Mouse (Mus musculus) forebrain, embryonic 11.5 days (tissue): ENCODE measurements around the gene Kcnk2. TPM values are rescaled to one million over a fixed set of nuclear protein-coding genes. Genes with fewer than 3 reads are reported as not detected.
A peak's percentile ranks its signal among the peaks of the same experiment; 100 is the strongest.

ENCODE experiments used
- ATAC-seq: fragments of 200-750 bp; cut with Nextera tagmentation; replicated peaks from 2 replicates; pipeline ENCODE4 v1.8.0; 2017; ENCODE audit warnings: moderate TSS enrichment; ENCODE audit not compliant: low FRiP score
- DNase-seq: peaks from one replicate; pipeline ENCODE4 v3.0.0-alpha.2; 2017; ENCODE audit warnings: low spot score
- H3K27ac ChIP-seq: fragments of 300-500 bp; sonication (generic); 2 replicates; pipeline ENCODE4 v1.5.1; 2014; ENCODE audit warnings: low read depth, low read length
- H3K27me3 ChIP-seq: fragments of 300-500 bp; sonication (generic); 2 replicates; pipeline ENCODE4 v1.6.1; 2014; ENCODE audit warnings: mild to moderate bottlenecking, low read length, mixed read lengths; ENCODE audit not compliant: control insufficient read depth, insufficient read depth
- H3K36me3 ChIP-seq: fragments of 300-500 bp; sonication (generic); 2 replicates; pipeline ENCODE4 v1.6.1; 2014; ENCODE audit warnings: mild to moderate bottlenecking, low read length, moderate library complexity, mixed read lengths; ENCODE audit not compliant: control insufficient read depth, insufficient read depth
- H3K4me1 ChIP-seq: fragments of 300-500 bp; sonication (generic); replicated peaks from 2 replicates; pipeline ENCODE4 v1.6.1; 2014; ENCODE audit warnings: low read length, mixed read lengths; ENCODE audit not compliant: control insufficient read depth, insufficient read depth
- H3K4me2 ChIP-seq: fragments of 300-500 bp; sonication (generic); 2 replicates; pipeline ENCODE4 v1.6.1; 2014; ENCODE audit warnings: low read depth, mild to moderate bottlenecking, low read length, moderate library complexity, mixed read lengths; ENCODE audit not compliant: severe bottlenecking
- H3K4me3 ChIP-seq: fragments of 300-500 bp; sonication (generic); 2 replicates; pipeline ENCODE4 v1.5.1; 2014; ENCODE audit warnings: low read depth, low read length
- H3K9ac ChIP-seq: fragments of 300-500 bp; sonication (generic); 2 replicates; pipeline ENCODE4 v1.6.1; 2014; ENCODE audit warnings: low read length
- H3K9me3 ChIP-seq: fragments of 300-500 bp; sonication (generic); 2 replicates; pipeline ENCODE4 v1.6.1; 2016; ENCODE audit warnings: low read length, mixed read lengths; ENCODE audit not compliant: control insufficient read depth
- WGBS: fragments of 180-500 bp; shearing (Covaris S2); extraction: QIAGEN DNeasy Blood & Tissue Kit; methylation state at CpG from one replicate; pipeline ENCODE4 v1.1.7; 2014; 5-methylcytosine and 5-hydroxymethylcytosine counted together
- polyA plus RNA-seq: library from polyadenylated mRNA; unstranded; fragments of >200 nt; fragmentation: Nextera tagmentation; extraction: Ambion mirVana; gene quantifications from 2 replicates; pipeline ENCODE4 v1.2.1, GENCODE M21; 2014

The Kcnk2 gene
- polyA plus RNA-seq, 1 experiment from 2014 or later: 6.5 TPM

GRCm38 (mm10) chr1:189185206-189185750 lies 216.8 kb downstream of the Kcnk2 start:
- H3K27ac ChIP-seq: peak overlapping the region; percentile 14; the same call in 1 of the 2 replicates
- no peak overlapping the region for H3K9ac ChIP-seq
- 0 out of 2 replicates have a peak, but pooled peaks have one; percentile 31 for ATAC-seq
- no peaks in the 10 kb centered on the region for H3K9me3 ChIP-seq
- 33% methylated on average over 7 of the region's 7 CpGs for WGBS
- no peaks in the 10 kb centered on the region for H3K27me3 ChIP-seq
- peaks cover 4% of the 10 kb centered on the region; the same call in 1 of the 2 replicates for H3K4me1 ChIP-seq
- H3K4me3 ChIP-seq: no peak overlapping the region
- H3K4me2 ChIP-seq: no peak overlapping the region
- DNase-seq: no peak
- H3K36me3 ChIP-seq: no peaks in the 10 kb centered on the region

GRCm38 (mm10) chr1:189177746-189178145 lies 224.3 kb downstream of the Kcnk2 start:
- H3K4me3 ChIP-seq: no peak overlapping the region
- no peak for DNase-seq
- no peak overlapping the region for H3K27ac ChIP-seq
- no peaks in the 10 kb centered on the region for H3K4me1 ChIP-seq
- H3K9ac ChIP-seq: no peak overlapping the region
- no peak for ATAC-seq
- H3K27me3 ChIP-seq: no peaks in the 10 kb centered on the region
- no peak overlapping the region for H3K4me2 ChIP-seq
- 90% methylated on average over 1 of the region's 1 CpGs for WGBS
- no peaks in the 10 kb centered on the region for H3K9me3 ChIP-seq
- H3K36me3 ChIP-seq: no peaks in the 10 kb centered on the region

- H3K36me3 ChIP-seq: no peaks in the 10 kb centered on the region
- H3K4me2 ChIP-seq: no peak overlapping the region
- DNase-seq: no peak
- ATAC-seq: no peak
- no peaks in the 10 kb centered on the region for H3K9me3 ChIP-seq
- H3K27ac ChIP-seq: no peak overlapping the region
- no peaks in the 10 kb centered on the region for H3K27me3 ChIP-seq
- H3K4me3 ChIP-seq: no peak overlapping the region
- 83% methylated on average over 8 of the region's 8 CpGs for WGBS
- no peaks in the 10 kb centered on the region for H3K4me1 ChIP-seq
- H3K9ac ChIP-seq: no peak overlapping the region
Observed at GRCm38 (mm10) chr1:189173479-189173878, 228.6 kb downstream of the Kcnk2 start.

GRCm38 (mm10) chr1:189171138-189171537 lies 230.9 kb downstream of the Kcnk2 start:
- no peaks in the 10 kb centered on the region for H3K27me3 ChIP-seq
- no peaks in the 10 kb centered on the region for H3K9me3 ChIP-seq
- H3K4me3 ChIP-seq: no peak overlapping the region
- H3K27ac ChIP-seq: no peak overlapping the region
- no peak overlapping the region for H3K4me2 ChIP-seq
- 85% methylated on average over 4 of the region's 4 CpGs for WGBS
- no peaks in the 10 kb centered on the region for H3K4me1 ChIP-seq
- H3K9ac ChIP-seq: no peak overlapping the region
- H3K36me3 ChIP-seq: no peaks in the 10 kb centered on the region
- DNase-seq (no peak), ATAC-seq (no peak)

- Histone ChIP-seq H3K9ac (no peak overlapping the region), H3K27ac (no peak overlapping the region), H3K27me3 (no peaks in the 10 kb centered on the region), H3K9me3 (no peaks in the 10 kb centered on the region), H3K4me2 (no peak overlapping the region), H3K4me3 (no peak overlapping the region), H3K4me1 (no peaks in the 10 kb centered on the region), H3K36me3 (no peaks in the 10 kb centered on the region)
- ATAC-seq (no peak), DNase-seq (no peak)
- 89% methylated on average over 6 of the region's 6 CpGs for WGBS
Observed at GRCm38 (mm10) chr1:189165756-189166155, 236.3 kb downstream of the Kcnk2 start.

DNA sequence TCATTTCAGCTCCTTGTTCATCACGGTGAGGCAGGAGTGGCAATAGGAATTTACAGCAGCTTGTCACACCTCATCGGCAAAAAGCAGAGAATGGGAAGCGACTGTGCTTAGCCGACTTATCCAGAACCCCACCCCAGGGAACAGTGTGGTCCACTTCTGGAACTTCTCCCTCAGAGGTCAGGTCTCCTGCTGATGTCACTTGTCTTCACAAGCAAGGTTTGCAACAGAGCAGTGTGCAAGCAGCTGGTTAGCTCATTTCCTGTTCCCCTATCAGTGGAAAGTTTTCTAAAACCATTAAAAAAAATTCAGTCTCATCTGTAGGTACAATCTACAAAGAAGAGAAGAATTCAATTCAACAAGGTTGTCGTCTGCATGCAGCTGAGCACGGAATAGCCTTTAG lies 236.9 kb downstream of the Kcnk2 start:
- H3K9me3 ChIP-seq: no peaks in the 10 kb centered on the region
- H3K36me3 ChIP-seq: no peaks in the 10 kb centered on the region
- H3K4me3 ChIP-seq: no peak overlapping the region
- H3K4me1 ChIP-seq: no peaks in the 10 kb centered on the region
- H3K9ac ChIP-seq: no peak overlapping the region
- H3K27ac ChIP-seq: no peak overlapping the region
- WGBS: 94% methylated on average over 6 of the region's 6 CpGs
- no peaks in the 10 kb centered on the region for H3K27me3 ChIP-seq
- no peak for ATAC-seq
- no peak overlapping the region for H3K4me2 ChIP-seq
- DNase-seq: no peak

DNA sequence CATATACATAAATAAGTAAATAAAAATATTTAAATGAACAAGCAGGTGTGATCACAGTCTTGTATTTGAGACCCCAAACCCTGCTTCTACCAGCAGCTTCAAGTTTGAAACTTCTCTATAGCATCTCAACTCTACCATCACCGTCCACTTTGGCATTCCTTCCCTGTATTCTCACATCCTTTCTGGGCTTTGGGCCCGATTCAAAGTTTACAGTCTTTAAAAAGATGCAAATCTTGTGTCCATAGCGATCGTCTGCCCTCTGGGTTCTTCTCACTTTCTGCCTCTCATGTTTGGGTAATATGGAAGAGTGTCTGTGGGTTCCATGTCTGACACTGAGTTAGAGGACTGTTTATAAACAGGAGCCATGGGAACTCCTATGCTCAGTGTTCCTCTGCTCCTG lies 237.4 kb downstream of the Kcnk2 start:
- DNase-seq: no peak
- Histone ChIP-seq H3K4me2 (no peak overlapping the region), H3K4me1 (no peaks in the 10 kb centered on the region), H3K36me3 (no peaks in the 10 kb centered on the region), H3K4me3 (no peak overlapping the region), H3K27me3 (no peaks in the 10 kb centered on the region), H3K27ac (no peak overlapping the region), H3K9me3 (no peaks in the 10 kb centered on the region), H3K9ac (no peak overlapping the region)
- 90% methylated on average over 4 of the region's 4 CpGs for WGBS
- ATAC-seq: no peak

DNA sequence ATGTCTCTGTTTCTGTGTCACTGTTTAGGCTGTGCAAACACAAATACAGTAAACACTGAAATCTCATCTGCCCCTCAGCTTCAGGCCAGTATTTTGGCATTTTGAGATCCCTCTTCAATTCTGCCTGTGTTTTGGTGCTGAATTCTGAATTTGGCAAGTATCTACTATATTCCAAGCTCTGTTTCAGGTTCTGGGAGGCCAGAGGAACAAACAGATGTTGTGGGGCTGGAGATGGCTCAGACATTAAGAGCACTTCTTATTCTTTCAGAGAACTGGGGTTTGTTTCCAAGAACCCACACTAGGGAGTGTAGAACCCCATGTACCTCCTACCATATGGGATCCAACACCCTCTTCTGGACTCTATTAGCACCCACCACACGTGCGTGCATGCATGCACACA lies 237.8 kb downstream of the Kcnk2 start:
- Histone ChIP-seq H3K4me2 (no peak overlapping the region), H3K9ac (no peak overlapping the region), H3K4me1 (no peaks in the 10 kb centered on the region), H3K36me3 (no peaks in the 10 kb centered on the region), H3K9me3 (no peaks in the 10 kb centered on the region), H3K27me3 (no peaks in the 10 kb centered on the region), H3K27ac (no peak overlapping the region), H3K4me3 (no peak overlapping the region)
- WGBS: 90% methylated on average over 2 of the region's 2 CpGs
- no peak for DNase-seq
- ATAC-seq: no peak
